Mouse (Mus musculus): ENCODE measurements at regions not wholly inside any gene's neighbourhood (a gene's known extent, or its start where the extent isn't known, plus 50 kb on each side); places are given as distances from the start of the nearest gene placed in this dataset.

- no peak for DNase-seq (ENCODE audit: low spot score in 2 of 2)
Measured at GRCm38 (mm10) chr14:58687814-58688213, 454.9 kb downstream of the 1700129C05Rik start.

- DNase-seq (ENCODE audit: low spot score in 2 of 2): no peak
Measured at GRCm38 (mm10) chr14:58678781-58679180, 463.9 kb downstream of the 1700129C05Rik start.

- DNase-seq (ENCODE audit: low spot score in 2 of 2): no peak
Measured at GRCm38 (mm10) chr14:58678126-58678656, 464.5 kb downstream of the 1700129C05Rik start.

- no peak for DNase-seq (ENCODE audit: low spot score in 2 of 2)
Measured at GRCm38 (mm10) chr14:58675146-58675545, 467.5 kb downstream of the 1700129C05Rik start.

GRCm38 (mm10) chr14:58663946-58664345, 478.7 kb downstream of the 1700129C05Rik start:
- DNase-seq (ENCODE audit: low spot score in 2 of 2): no peak

- DNase-seq (ENCODE audit: low spot score in 2 of 2): no peak
Measured at GRCm38 (mm10) chr14:58662601-58663000, 480.1 kb downstream of the 1700129C05Rik start.

- no peak for DNase-seq (ENCODE audit: low spot score in 2 of 2)
Measured at GRCm38 (mm10) chr14:58661416-58661815, 481.3 kb downstream of the 1700129C05Rik start.

- no peak for DNase-seq (ENCODE audit: low spot score in 2 of 2)
Measured at GRCm38 (mm10) chr14:58657263-58657662, 485.4 kb downstream of the 1700129C05Rik start.

- no peak for DNase-seq (ENCODE audit: low spot score in 2 of 2)
Measured at GRCm38 (mm10) chr14:58656935-58657238, 485.8 kb downstream of the 1700129C05Rik start.

GRCm38 (mm10) chr14:58656212-58656934, 486.3 kb downstream of the 1700129C05Rik start:
- DNase-seq (ENCODE audit: low spot score in 2 of 2): no peak

- no peak for DNase-seq (ENCODE audit: low spot score in 2 of 2)
Measured at GRCm38 (mm10) chr14:58653026-58653425, 489.7 kb downstream of the 1700129C05Rik start.

GRCm38 (mm10) chr14:58652004-58652403, 490.7 kb downstream of the 1700129C05Rik start:
- no peak for DNase-seq (ENCODE audit: low spot score in 2 of 2)

- no peak for DNase-seq (ENCODE audit: low spot score in 2 of 2)
Measured at GRCm38 (mm10) chr14:58651210-58651609, 491.5 kb downstream of the 1700129C05Rik start.

GRCm38 (mm10) chr14:58638337-58638696, 504.4 kb downstream of the 1700129C05Rik start:
- DNase-seq (ENCODE audit: low spot score in 2 of 2): no peak

GRCm38 (mm10) chr14:58637405-58638336, 505.0 kb downstream of the 1700129C05Rik start:
- DNase-seq (ENCODE audit: low spot score in 2 of 2): no peak

- peak; percentile 9 to 42 for DNase-seq (ENCODE audit: low spot score in 2 of 2)
Measured at GRCm38 (mm10) chr14:58631221-58631620, 511.5 kb downstream of the 1700129C05Rik start.

GRCm38 (mm10) chr14:58628266-58628665, 514.4 kb downstream of the 1700129C05Rik start:
- no peak for DNase-seq (ENCODE audit: low spot score in 2 of 2)

GRCm38 (mm10) chr14:58626506-58627256, 516.0 kb downstream of the 1700129C05Rik start:
- no peak for DNase-seq (ENCODE audit: low spot score in 2 of 2)

- no peak for DNase-seq (ENCODE audit: low spot score in 2 of 2)
Measured at GRCm38 (mm10) chr14:58620186-58620585, 522.5 kb downstream of the 1700129C05Rik start.

- no peak for DNase-seq (ENCODE audit: low spot score in 2 of 2)
Measured at GRCm38 (mm10) chr14:58617656-58618055, 525.0 kb downstream of the 1700129C05Rik start.

- DNase-seq (ENCODE audit: low spot score in 2 of 2): peak in 1 of 2 experiments; percentile 16
Measured at GRCm38 (mm10) chr14:58608216-58608615, 534.5 kb downstream of the 1700129C05Rik start.

GRCm38 (mm10) chr14:58607734-58608133, 535.0 kb downstream of the 1700129C05Rik start:
- DNase-seq (ENCODE audit: low spot score in 2 of 2): no peak
